Comparison of ENCODE assay signal across 10 mouse cellular contexts in the genomic region with DNA sequence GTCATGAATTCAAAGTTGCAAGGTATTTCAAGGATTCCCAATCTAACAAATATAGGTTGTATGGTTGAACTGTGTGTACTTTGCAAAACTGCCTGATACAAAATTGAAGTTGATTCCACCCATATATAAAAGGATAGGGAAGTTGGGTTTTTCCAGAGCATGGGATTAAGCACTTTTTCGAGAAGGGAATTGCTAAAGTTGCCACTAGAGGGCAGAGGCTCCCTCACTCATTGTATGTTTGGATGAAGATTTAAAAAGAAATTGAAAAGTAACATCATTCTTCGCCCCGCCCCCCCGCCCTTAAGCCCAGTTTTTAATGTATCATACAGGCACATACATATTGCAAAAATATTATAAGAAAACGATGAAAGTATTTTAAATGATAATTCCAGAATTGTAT.
DNase-seq lines count a peak whose midpoint lies in the region; ATAC-seq and TF ChIP-seq lines count a peak whose summit lies in the region.
"Had no signal": no experiment of that assay in that cellular context is flagged by ENCODE, and none has a peak within 500 bp of the region (broad histone marks: within the 10 kb centered on the region; RNA-seq: fewer than 3 reads in every experiment).

No protein-coding gene starts in this region.

- no peak overlapping the region for H3K4me2 ChIP-seq in lung, postnatal 0 days (replicated peaks; ENCODE audit: low read depth, low read length)

- H3K36me3 ChIP-seq in lung, postnatal 0 days (ENCODE audit: insufficient read depth, low read length), result no peaks in the 10 kb centered on the region

- H3K27me3 ChIP-seq in lung, postnatal 0 days (replicated peaks; ENCODE audit: insufficient read depth, low read length), result no peaks in the 10 kb centered on the region

- no peak overlapping the region for H3K9ac ChIP-seq in lung, postnatal 0 days (replicated peaks; ENCODE audit: low read depth)

- 23% methylated on average over 5 of the region's 5 CpGs for whole genome bisulfite sequencing in lung, postnatal 0 days

- TF ChIP-seq EP300 in lung, postnatal 0 days (IDR thresholded peaks at IDR 0.05), result no peak

- TF ChIP-seq CTCF in gastrocnemius, adult 2 months (IDR thresholded peaks at IDR 0.05), result peak; percentile 55
- TF ChIP-seq CTCF in left cerebral cortex, adult 2 months (IDR thresholded peaks at IDR 0.05), result peak; percentile 67
- TF ChIP-seq CTCF in lung, postnatal 0 days (IDR thresholded peaks at IDR 0.05), result peak; percentile 67

- no peak for DNase-seq in gastrocnemius, adult 2 months
- DNase-seq in gastrocnemius, postnatal 10 days, result no peak
- no peak for DNase-seq in left cerebral cortex, adult 2 months (ENCODE audit: extremely low spot score in 1 of 2, low spot score in 2 of 2)
- DNase-seq in left cerebral cortex, adult 8-10 months (ENCODE audit: low spot score in 2 of 2), result no peak
- DNase-seq in NIH3T3 (ENCODE audit: low read depth), result peak; percentile 86
- DNase-seq in lung, postnatal 0 days (ENCODE audit: low spot score), result peak; percentile 65
- DNase-seq in urinary bladder, adult 18-20 months (ENCODE audit: low spot score in 2 of 2), result no peak

- no peaks in the 10 kb centered on the region for H3K4me1 ChIP-seq in lung, postnatal 0 days (ENCODE audit: insufficient read depth, low read depth, low read length)

- no peaks in the 10 kb centered on the region for H3K9me3 ChIP-seq in lung, postnatal 0 days (ENCODE audit: low read length)

- no peak for ATAC-seq in lung, postnatal 0 days
- no peak for ATAC-seq in erythroid progenitor cell, adult 5-6 weeks (replicated peaks; ENCODE audit: low FRiP score, poor library complexity, severe bottlenecking)

- H3K4me3 ChIP-seq in gastrocnemius, adult 2 months, result no peak overlapping the region
- H3K4me3 ChIP-seq in left cerebral cortex, adult 2 months, result no peak overlapping the region
- no peak overlapping the region for H3K4me3 ChIP-seq in lung, postnatal 0 days (ENCODE audit: low read depth, low read length)
- H3K4me3 ChIP-seq: erythroblast, embryonic 14.5 days; myocyte had no signal

- H3K27ac ChIP-seq in gastrocnemius, adult 2 months, result no peak overlapping the region
- no peak overlapping the region for H3K27ac ChIP-seq in left cerebral cortex, adult 2 months
- H3K27ac ChIP-seq in lung, postnatal 0 days (ENCODE audit: low read length), result no peak overlapping the region

- intact Hi-C loops in gastrocnemius, adult 2 months (cut with DNase I), result no loop called here
- intact Hi-C loops in left cerebral cortex, adult 2 months (cut with DNase I), result no loop called here

Comparison
In these comparisons a context has a peak if more than half of its experiments do, and no peak if none do; other contexts are left out.
1. DNase-seq: peak in NIH3T3 (single experiment) and lung, postnatal 0 days (single experiment); none in gastrocnemius, adult 2 months (single experiment), gastrocnemius, postnatal 10 days (single experiment), left cerebral cortex, adult 2 months (0 of 2), left cerebral cortex, adult 8-10 months (0 of 2) and urinary bladder, adult 18-20 months (0 of 2).
2. Peak in every context shown above with its lines, with median percentiles within 50 percentile points of each other: CTCF ChIP-seq.